Mouse (Mus musculus) A20 (cell line): ENCODE results near the gene Gm9958.

Experiments
- DNase-seq: peaks from one replicate; pipeline ENCODE4 v3.0.0-alpha.2; 2011; ENCODE audit warnings: low read depth, low spot score

The Gm9958 gene

GRCm38 (mm10) chr5:90405210-90405609 is 38.2 kb downstream of the Gm9958 start:
- no peak for DNase-seq

- DNase-seq, result no peak
These were observed 47.3 kb downstream of the Gm9958 start for GRCm38 (mm10) chr5:90414142-90414924.

- no peak for DNase-seq
These were observed 47.9 kb downstream of the Gm9958 start for GRCm38 (mm10) chr5:90414925-90415295.
